Mouse (Mus musculus): ENCODE data around the gene Prss48. TPM values are rescaled to one million over a fixed set of nuclear protein-coding genes. Genes with fewer than 3 reads are reported as not detected.

The Prss48 gene
- total and polyA plus RNA-seq, 3 experiments = not detected

GRCm38 (mm10) chr3:86021651-86022050, 19.4 kb upstream of the Prss48 start:
- in situ Hi-C loops (cut with MboI; ENCODE audit: low pct_ligation_motif_present, low pct_unique_long_range_greater_than_20kb, low sequenced_read_pairs) (no loop called here), dilution Hi-C loops (cut with MboI; ENCODE audit: extremely low pct_ligation_motif_present, extremely low pct_unique_long_range_greater_than_20kb, low sequenced_read_pairs) (no loop called here)
- Histone ChIP-seq H3K9me3 (replicated peaks; ENCODE audit: low read length) (no peaks in the 10 kb centered on the region), H3K4me2 (ENCODE audit: insufficient read depth, low read depth, poor library complexity, severe bottlenecking) (no peak overlapping the region), H3K27me3 (replicated peaks) (no peaks in the 10 kb centered on the region), H3K9ac (ENCODE audit: insufficient read depth, low read depth) (no peak overlapping the region), H3K4me1 (ENCODE audit: control insufficient read depth in 1 of 2, insufficient read depth in 2 of 2) (peaks cover 2% of the 10 kb centered on the region in 2 experiments; a peak in 2 of 4 replicates), H3K27ac (ENCODE audit: insufficient read depth, low read depth) (no peak overlapping the region), H3K79me2 (replicated peaks; ENCODE audit: control insufficient read depth, extremely low read depth, insufficient read depth, poor library complexity, severe bottlenecking) (no peaks in the 10 kb centered on the region), H3K36me3 (replicated peaks in 1 of 2; ENCODE audit: control insufficient read depth in 1 of 2, insufficient read depth in 1 of 2, low read length in 1 of 2) (no peaks in the 10 kb centered on the region), H3K4me3 (replicated peaks in 1 of 3; ENCODE audit: low read depth in 2 of 3, low read length in 2 of 3, poor library complexity in 1 of 3) (no peak overlapping the region)
- DNase-seq (ENCODE audit: extremely low read depth) = no peak
- TF ChIP-seq CHD1 (IDR thresholded peaks at IDR 0.05; ENCODE audit: low read depth, low read length) (no peak), SIN3A (IDR thresholded peaks at IDR 0.05; ENCODE audit: low read length) (no peak), POLR2A (IDR thresholded peaks at IDR 0.05; ENCODE audit: low read depth, low read length) (no peak), ELF1 (IDR thresholded peaks at IDR 0.05; ENCODE audit: low read depth, low read length) (no peak), HCFC1 (IDR thresholded peaks at IDR 0.05; ENCODE audit: low read depth, low read length) (no peak)

- H3K4me3 ChIP-seq (replicated peaks in 1 of 3; ENCODE audit: low read depth in 2 of 3, low read length in 2 of 3, poor library complexity in 1 of 3) = no peak overlapping the region
- no peak for DNase-seq (ENCODE audit: extremely low read depth)
- no peak overlapping the region for H3K27ac ChIP-seq (ENCODE audit: insufficient read depth, low read depth)
- no peaks in the 10 kb centered on the region for H3K36me3 ChIP-seq (replicated peaks in 1 of 2; ENCODE audit: control insufficient read depth in 1 of 2, insufficient read depth in 1 of 2, low read length in 1 of 2)
- dilution Hi-C loops (cut with MboI; ENCODE audit: extremely low pct_ligation_motif_present, extremely low pct_unique_long_range_greater_than_20kb, low sequenced_read_pairs) = no loop called here
- H3K9ac ChIP-seq (ENCODE audit: insufficient read depth, low read depth) = no peak overlapping the region
- no peaks in the 10 kb centered on the region for H3K9me3 ChIP-seq (replicated peaks; ENCODE audit: low read length)
- no peak for TF ChIP-seq USF2 (conservative IDR thresholded peaks at IDR 0.05; ENCODE audit: low read depth, low read length)
- no peak for TF ChIP-seq IRF4 (IDR thresholded peaks at IDR 0.05; ENCODE audit: low read depth, low read length)
- no peak for TF ChIP-seq SMC3 (IDR thresholded peaks at IDR 0.05; ENCODE audit: low read depth, low read length)
- TF ChIP-seq NELFE (IDR thresholded peaks at IDR 0.05; ENCODE audit: low read depth, low read length) = no peak
- TF ChIP-seq E2F4 (IDR thresholded peaks at IDR 0.05; ENCODE audit: insufficient replicate concordance, low read depth, low read length) = no peak
- TF ChIP-seq CHD1 (IDR thresholded peaks at IDR 0.05; ENCODE audit: low read depth, low read length) = no peak
- no peak for TF ChIP-seq MAZ (IDR thresholded peaks at IDR 0.05; ENCODE audit: low read depth, low read length)
- TF ChIP-seq CHD2 (IDR thresholded peaks at IDR 0.05; ENCODE audit: low read length) = no peak
- no peaks in the 10 kb centered on the region for H3K79me2 ChIP-seq (replicated peaks; ENCODE audit: control insufficient read depth, extremely low read depth, insufficient read depth, poor library complexity, severe bottlenecking)
- H3K27me3 ChIP-seq (replicated peaks) = no peaks in the 10 kb centered on the region
- peaks cover 2% of the 10 kb centered on the region in 2 experiments; a peak in 2 of 4 replicates for H3K4me1 ChIP-seq (ENCODE audit: control insufficient read depth in 1 of 2, insufficient read depth in 2 of 2)
- H3K4me2 ChIP-seq (ENCODE audit: insufficient read depth, low read depth, poor library complexity, severe bottlenecking) = no peak overlapping the region
- in situ Hi-C loops (cut with MboI; ENCODE audit: low pct_ligation_motif_present, low pct_unique_long_range_greater_than_20kb, low sequenced_read_pairs) = no loop called here
These were observed 18.8 kb upstream of the Prss48 start for GRCm38 (mm10) chr3:86020921-86021650.

GRCm38 (mm10) chr3:86017484-86017883, 15.2 kb upstream of the Prss48 start:
- Histone ChIP-seq H3K79me2 (replicated peaks; ENCODE audit: control insufficient read depth, extremely low read depth, insufficient read depth, poor library complexity, severe bottlenecking) (no peaks in the 10 kb centered on the region), H3K36me3 (replicated peaks in 1 of 2; ENCODE audit: control insufficient read depth in 1 of 2, insufficient read depth in 1 of 2, low read length in 1 of 2) (no peaks in the 10 kb centered on the region), H3K27ac (ENCODE audit: insufficient read depth, low read depth) (no peak overlapping the region), H3K27me3 (replicated peaks) (no peaks in the 10 kb centered on the region), H3K4me3 (replicated peaks in 1 of 3; ENCODE audit: low read depth in 2 of 3, low read length in 2 of 3, poor library complexity in 1 of 3) (no peak overlapping the region), H3K4me2 (ENCODE audit: insufficient read depth, low read depth, poor library complexity, severe bottlenecking) (no peak overlapping the region), H3K9ac (ENCODE audit: insufficient read depth, low read depth) (no peak overlapping the region), H3K4me1 (ENCODE audit: control insufficient read depth in 1 of 2, insufficient read depth in 2 of 2) (no peaks in the 10 kb centered on the region), H3K9me3 (replicated peaks; ENCODE audit: low read length) (no peaks in the 10 kb centered on the region)
- in situ Hi-C loops (cut with MboI; ENCODE audit: low pct_ligation_motif_present, low pct_unique_long_range_greater_than_20kb, low sequenced_read_pairs) (no loop called here), dilution Hi-C loops (cut with MboI; ENCODE audit: extremely low pct_ligation_motif_present, extremely low pct_unique_long_range_greater_than_20kb, low sequenced_read_pairs) (no loop called here)
- no peak for TF ChIP-seq UBTF (IDR thresholded peaks at IDR 0.05; ENCODE audit: low read depth, low read length)
- no peak for TF ChIP-seq IRF4 (IDR thresholded peaks at IDR 0.05; ENCODE audit: low read depth, low read length)
- no peak for TF ChIP-seq PAX5 (IDR thresholded peaks at IDR 0.05; ENCODE audit: low read length)
- TF ChIP-seq CHD1 (IDR thresholded peaks at IDR 0.05; ENCODE audit: low read depth, low read length) = no peak
- no peak for TF ChIP-seq ZMIZ1 (IDR thresholded peaks at IDR 0.05; ENCODE audit: low read depth, low read length)
- no peak for TF ChIP-seq KAT2A (IDR thresholded peaks at IDR 0.05; ENCODE audit: insufficient replicate concordance, low read length)
- TF ChIP-seq USF2 (conservative IDR thresholded peaks at IDR 0.05; ENCODE audit: low read depth, low read length) = no peak
- no peak for DNase-seq (ENCODE audit: extremely low read depth)
